Mouse (Mus musculus) myocyte (in vitro differentiated cells): ENCODE data around the gene Ndufaf7. TPM values are rescaled to one million over a fixed set of nuclear protein-coding genes. Genes with fewer than 3 reads are reported as not detected.

Source experiments
- H3K27me3 ChIP-seq: one replicate; pipeline ENCODE4 v1.6.1; 2011; ENCODE audit not compliant: control insufficient read depth, insufficient read depth, insufficient read length
- H3K36me3 ChIP-seq: one replicate; pipeline ENCODE4 v1.6.1; 2011; ENCODE audit not compliant: control insufficient read depth, insufficient read depth
- H3K4me2 ChIP-seq: one replicate; pipeline ENCODE4 v1.6.1; 2011; ENCODE audit warnings: low read depth, control low read depth
- H3K4me3 ChIP-seq: one replicate; pipeline ENCODE4 v1.5.1; 2011; ENCODE audit warnings: mild to moderate bottlenecking, control low read depth, moderate library complexity
- H3K79me2 ChIP-seq: one replicate; pipeline ENCODE4 v1.6.1; 2011; ENCODE audit not compliant: control insufficient read depth, insufficient read depth
- H3ac ChIP-seq: one replicate; pipeline ENCODE4 v1.6.1; 2011; ENCODE audit not compliant: control insufficient read depth, insufficient read length
- CEBPB ChIP-seq: IDR thresholded peaks from 2 replicates; pipeline ENCODE4 v1.6.1; 2011; ENCODE audit warnings: mild to moderate bottlenecking, moderate library complexity; ENCODE audit not compliant: poor library complexity, insufficient read depth, severe bottlenecking
- E2F4 ChIP-seq: IDR thresholded peaks from one replicate; pipeline ENCODE4 v1.6.1; 2011; ENCODE audit warnings: mild to moderate bottlenecking, control low read depth, moderate library complexity; ENCODE audit not compliant: insufficient read depth
- MAX ChIP-seq: IDR thresholded peaks from one replicate; pipeline ENCODE4 v1.6.1; 2011; ENCODE audit warnings: low read depth, mild to moderate bottlenecking, control low read depth
- MYOD1 ChIP-seq, 3 experiments: IDR thresholded peaks; one replicate each; pipeline ENCODE4 v1.6.1; 2011; ENCODE audit warnings: control low read depth in 2 of 3, low read depth in 2 of 3, mild to moderate bottlenecking in 2 of 3, moderate library complexity in 1 of 3; ENCODE audit not compliant: insufficient read length in 2 of 3, control insufficient read depth in 1 of 3
- MYOG ChIP-seq, 3 experiments: IDR thresholded peaks; one replicate each; pipeline ENCODE4 v1.6.1; 2011; ENCODE audit warnings: control low read depth in 2 of 3, low read depth in 2 of 3, mild to moderate bottlenecking in 2 of 3; ENCODE audit not compliant: insufficient read length in 2 of 3, control insufficient read depth in 1 of 3, insufficient read depth in 1 of 3
- POLR2A ChIP-seq: IDR thresholded peaks from one replicate; pipeline ENCODE4 v1.6.1; 2011; ENCODE audit warnings: low read depth, mild to moderate bottlenecking, control low read depth, moderate library complexity; ENCODE audit not compliant: insufficient read length
- POLR2AphosphoS2 ChIP-seq: IDR thresholded peaks from one replicate; pipeline ENCODE4 v1.6.1; 2011; ENCODE audit warnings: low read depth, control low read depth; ENCODE audit not compliant: insufficient read length
- REST ChIP-seq: IDR thresholded peaks from one replicate; pipeline ENCODE4 v1.6.1; 2011; ENCODE audit warnings: mild to moderate bottlenecking, control low read depth, moderate library complexity; ENCODE audit not compliant: insufficient read depth, insufficient read length
- SRF ChIP-seq: IDR thresholded peaks from one replicate; pipeline ENCODE4 v1.6.1; 2011; ENCODE audit warnings: low read depth; ENCODE audit not compliant: control insufficient read depth, insufficient read length
- TCF12 ChIP-seq: IDR thresholded peaks from one replicate; pipeline ENCODE4 v1.6.1; 2011; ENCODE audit warnings: mild to moderate bottlenecking, control low read depth; ENCODE audit not compliant: poor library complexity, insufficient read depth, severe bottlenecking
- TCF3 ChIP-seq: IDR thresholded peaks from one replicate; pipeline ENCODE4 v1.6.1; 2011; ENCODE audit warnings: low read depth, control low read depth; ENCODE audit not compliant: insufficient read length
- USF1 ChIP-seq: IDR thresholded peaks from one replicate; pipeline ENCODE4 v1.6.1; 2011; ENCODE audit warnings: low read depth, mild to moderate bottlenecking, control low read depth, moderate library complexity
- polyA plus RNA-seq: library from polyadenylated mRNA; unstranded; fragments of >200 nt; fragmentation: generic; extraction: Trizol; gene quantifications from one replicate; pipeline ENCODE4 v1.2.1, GENCODE M21; 2012; ENCODE audit warnings: missing spikeins

Gene Ndufaf7
- polyA plus RNA-seq, 1 experiment, result 17.9 TPM

DNA sequence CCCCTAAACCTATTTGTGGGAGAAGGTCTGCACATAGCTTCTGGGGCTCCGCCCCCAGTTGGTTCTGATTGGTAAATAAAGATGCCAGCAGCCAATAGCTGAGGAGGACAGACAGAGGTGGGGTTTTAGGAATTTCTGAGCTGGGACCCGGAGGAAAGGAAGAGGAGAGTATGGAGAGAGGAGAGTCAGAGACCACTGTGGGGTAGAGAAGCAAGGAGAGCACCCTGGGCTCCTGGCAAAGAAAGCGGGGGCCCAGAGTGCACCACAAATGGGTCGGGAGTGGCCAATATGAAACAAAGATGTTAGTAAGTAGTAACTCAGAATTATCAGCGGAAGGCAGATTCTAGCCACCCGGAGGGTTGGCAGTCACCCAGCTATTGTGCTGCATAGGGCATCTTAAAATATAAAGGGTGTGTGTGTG is 24.1 kb upstream of the Ndufaf7 start:
- Histone ChIP-seq H3K79me2 (no peaks in the 10 kb centered on the region), H3K4me3 (no peak overlapping the region), H3K4me2 (peak overlapping the region; percentile 39), H3ac (no peak overlapping the region), H3K27me3 (no peaks in the 10 kb centered on the region), H3K36me3 (no peaks in the 10 kb centered on the region)
- TF ChIP-seq POLR2AphosphoS2 (no peak), CEBPB (no peak), POLR2A (no peak), TCF3 (no peak), REST (no peak), MAX (no peak), TCF12 (no peak), MYOG (IDR thresholded peaks at IDR 0.05; ENCODE audit: control insufficient read depth in 1 of 3, insufficient read depth in 1 of 3, insufficient read length in 2 of 3, low read depth in 2 of 3) (no peak)

- Histone ChIP-seq H3K4me2 (no peak overlapping the region), H3K4me3 (no peak overlapping the region), H3K36me3 (no peaks in the 10 kb centered on the region), H3K79me2 (no peaks in the 10 kb centered on the region), H3ac (no peak overlapping the region), H3K27me3 (no peaks in the 10 kb centered on the region)
- TF ChIP-seq POLR2A (no peak), TCF3 (no peak), SRF (no peak), POLR2AphosphoS2 (no peak), MYOD1 (IDR thresholded peaks at IDR 0.05; ENCODE audit: control insufficient read depth in 1 of 3, insufficient read length in 2 of 3, low read depth in 2 of 3) (no peak), E2F4 (no peak), TCF12 (no peak), CEBPB (no peak), MAX (no peak), REST (no peak), USF1 (no peak), MYOG (IDR thresholded peaks at IDR 0.05; ENCODE audit: control insufficient read depth in 1 of 3, insufficient read depth in 1 of 3, insufficient read length in 2 of 3, low read depth in 2 of 3) (no peak)
Observed at GRCm38 (mm10) chr17:78913921-78914320, 23.0 kb upstream of the Ndufaf7 start.

DNA sequence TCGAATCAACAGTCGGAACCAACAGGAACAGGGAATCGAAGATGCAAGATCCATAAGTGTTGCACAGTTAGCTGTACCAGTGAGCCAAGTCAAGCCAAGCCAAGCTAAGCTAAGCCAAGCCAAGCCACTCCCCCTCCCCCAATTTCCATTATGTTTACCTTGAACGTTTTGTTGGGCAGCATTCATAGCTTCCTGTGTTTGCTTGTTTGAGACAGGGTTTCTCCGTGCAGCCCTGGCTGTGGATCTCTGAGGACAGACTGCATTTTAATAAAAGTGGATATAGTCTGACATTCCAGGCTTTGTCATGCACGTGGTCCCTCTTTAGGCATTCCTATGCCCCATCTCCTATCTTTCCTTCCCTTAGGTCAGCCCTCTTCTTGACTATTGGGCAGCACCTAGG is 21.2 kb upstream of the Ndufaf7 start:
- peaks cover 8% of the 10 kb centered on the region for H3K36me3 ChIP-seq

GRCm38 (mm10) chr17:78916369-78916813 is 20.5 kb upstream of the Ndufaf7 start, which contains the start of gene Cebpzos:
TSS of gene Cebpzos (plus strand) at chr17:78916500.
- no peak for TF ChIP-seq E2F4
- TF ChIP-seq REST, result no peak
- no peak for TF ChIP-seq MYOD1 (IDR thresholded peaks at IDR 0.05; ENCODE audit: control insufficient read depth in 1 of 3, insufficient read length in 2 of 3, low read depth in 2 of 3)
- peak; percentile 66 for TF ChIP-seq POLR2A
- TF ChIP-seq MAX, result no peak
- no peak for TF ChIP-seq CEBPB
- peak; percentile 83 for TF ChIP-seq POLR2AphosphoS2
- TF ChIP-seq MYOG (IDR thresholded peaks at IDR 0.05; ENCODE audit: control insufficient read depth in 1 of 3, insufficient read depth in 1 of 3, insufficient read length in 2 of 3, low read depth in 2 of 3), result no peak
- no peak for TF ChIP-seq SRF
- H3K4me2 ChIP-seq, result peak within 1 kb of the TSS; percentile 78
- peak within 1 kb of the TSS; percentile 36 for H3ac ChIP-seq
- peaks cover 12% of the 10 kb centered on the region for H3K36me3 ChIP-seq
- H3K79me2 ChIP-seq, result no peaks in the 10 kb centered on the region
- H3K4me3 ChIP-seq, result peak within 1 kb of the TSS; percentile 41
- no peaks in the 10 kb centered on the region for H3K27me3 ChIP-seq

More for the DNA sequence above, 21.2 kb upstream of the Ndufaf7 start:
- TF ChIP-seq TCF12, result no peak
- no peak for TF ChIP-seq SRF
- no peak for TF ChIP-seq USF1
- no peak for TF ChIP-seq REST
- TF ChIP-seq TCF3, result no peak
- TF ChIP-seq MYOG (IDR thresholded peaks at IDR 0.05; ENCODE audit: control insufficient read depth in 1 of 3, insufficient read depth in 1 of 3, insufficient read length in 2 of 3, low read depth in 2 of 3), result no peak
- TF ChIP-seq MAX, result no peak
- TF ChIP-seq POLR2A, result no peak
- no peak for TF ChIP-seq POLR2AphosphoS2
- TF ChIP-seq MYOD1 (IDR thresholded peaks at IDR 0.05; ENCODE audit: control insufficient read depth in 1 of 3, insufficient read length in 2 of 3, low read depth in 2 of 3), result no peak
- TF ChIP-seq CEBPB, result no peak
- TF ChIP-seq E2F4, result no peak
- Histone ChIP-seq H3ac (no peak overlapping the region), H3K4me2 (peak overlapping the region; percentile 78), H3K4me3 (peak overlapping the region; percentile 41), H3K79me2 (no peaks in the 10 kb centered on the region), H3K27me3 (no peaks in the 10 kb centered on the region)

GRCm38 (mm10) chr17:78916899-78917298 is 20.0 kb upstream of the Ndufaf7 start:
- Histone ChIP-seq H3K4me3 (peak overlapping the region; percentile 41), H3K27me3 (no peaks in the 10 kb centered on the region), H3K4me2 (peak overlapping the region; percentile 78), H3K79me2 (no peaks in the 10 kb centered on the region), H3K36me3 (peaks cover 17% of the 10 kb centered on the region), H3ac (peak overlapping the region; percentile 36)
- TF ChIP-seq SRF (no peak), REST (no peak), MAX (no peak), TCF12 (no peak), USF1 (no peak), E2F4 (no peak), POLR2A (no peak), POLR2AphosphoS2 (no peak), CEBPB (no peak), MYOG (IDR thresholded peaks at IDR 0.05; ENCODE audit: control insufficient read depth in 1 of 3, insufficient read depth in 1 of 3, insufficient read length in 2 of 3, low read depth in 2 of 3) (no peak), MYOD1 (IDR thresholded peaks at IDR 0.05; ENCODE audit: control insufficient read depth in 1 of 3, insufficient read length in 2 of 3, low read depth in 2 of 3) (no peak), TCF3 (no peak)
